In genomic region chr16:92985768-92986167, GRCm38 (mm10) we compare ENCODE assay signal across 14 mouse cellular contexts.
A peak's percentile ranks its signal among the peaks of the same experiment; 100 is the strongest.
DNase-seq lines count a peak whose midpoint lies in the region; ATAC-seq and TF ChIP-seq lines count a peak whose summit lies in the region.
"Had no signal": no experiment of that assay in that cellular context is flagged by ENCODE, and none has a peak within 500 bp of the region (broad histone marks: within the 10 kb centered on the region; RNA-seq: fewer than 3 reads in every experiment).

No protein-coding gene starts in this region.

- no peak overlapping the region for H3K4me3 ChIP-seq in forebrain, embryonic 12.5 days (replicated peaks)
- no peak overlapping the region for H3K4me3 ChIP-seq in forebrain, postnatal 0 days (ENCODE audit: low read depth, low read length)
- H3K4me3 ChIP-seq in layer of hippocampus, adult 2 months: no peak overlapping the region
- no peak overlapping the region for H3K4me3 ChIP-seq in cerebellum, adult 2 months (replicated peaks; ENCODE audit: insufficient read depth, low read depth, low read length)
- H3K4me3 ChIP-seq: hindbrain, embryonic 15.5 days; myocyte had no signal

- TF ChIP-seq CTCF in forebrain, postnatal 0 days (IDR thresholded peaks at IDR 0.05; ENCODE audit: low read depth): no peak
- no peak for TF ChIP-seq CTCF in brain, embryonic 14.5 days (IDR thresholded peaks at IDR 0.05; ENCODE audit: borderline replicate concordance, extremely low read depth, insufficient read depth, insufficient read length)
- TF ChIP-seq CTCF in layer of hippocampus, adult 2 months (conservative IDR thresholded peaks at IDR 0.05): no peak
- no peak for TF ChIP-seq CTCF in cerebellum, adult 2 months (IDR thresholded peaks at IDR 0.05; ENCODE audit: borderline replicate concordance, insufficient read depth, low read depth, low read length)

- H3K4me1 ChIP-seq in forebrain, embryonic 12.5 days: peaks cover 16% of the 10 kb centered on the region
- 0 out of 2 replicates have a peak, but pooled peaks cover 3% of the 10 kb centered on the region for H3K4me1 ChIP-seq in forebrain, postnatal 0 days (ENCODE audit: insufficient read depth)
- H3K4me1 ChIP-seq in cerebellum, adult 2 months (ENCODE audit: control insufficient read depth, insufficient read depth, low read length): no peaks in the 10 kb centered on the region; the same call in 1 of the 2 replicates

- H3K4me2 ChIP-seq in forebrain, embryonic 12.5 days: peak overlapping the region; percentile 2; the same call in 1 of the 2 replicates
- no peak overlapping the region for H3K4me2 ChIP-seq in forebrain, postnatal 0 days (ENCODE audit: low read depth)
- H3K4me2 ChIP-seq: hindbrain, embryonic 15.5 days; lung, embryonic 14.5 days had no signal

- peak; percentile 61; the same call in 1 of the 2 replicates for ATAC-seq in forebrain, embryonic 12.5 days (ENCODE audit: low FRiP score)
- ATAC-seq in forebrain, postnatal 0 days: no peak

- H3K9ac ChIP-seq in forebrain, embryonic 12.5 days: no peak overlapping the region
- no peak overlapping the region for H3K9ac ChIP-seq in forebrain, postnatal 0 days
- H3K9ac ChIP-seq: hindbrain, embryonic 15.5 days; lung, embryonic 14.5 days had no signal

- DNase-seq in forebrain, postnatal 0 days: no peak
- peak; percentile 24 for DNase-seq in 3T3-L1 (ENCODE audit: low read depth, low spot score)
- DNase-seq in brain, embryonic 14.5 days (ENCODE audit: low read depth): peak; percentile 89
- DNase-seq in mesoderm, embryonic 11.5 days (ENCODE audit: low read depth, low spot score): peak; percentile 37
- no peak for DNase-seq in layer of hippocampus, adult 2 months (ENCODE audit: low spot score in 2 of 2)
- no peak for DNase-seq in cerebellum, adult 2 months
- DNase-seq: kidney, adult 18-20 months; kidney, postnatal 14 days; lung, embryonic 14.5 days; right cerebral cortex, postnatal 25 days had no signal

- no peaks in the 10 kb centered on the region for H3K9me3 ChIP-seq in forebrain, embryonic 12.5 days
- no peaks in the 10 kb centered on the region for H3K9me3 ChIP-seq in forebrain, postnatal 0 days (ENCODE audit: low read length)
- H3K9me3 ChIP-seq: G1E; hindbrain, embryonic 15.5 days had no signal

- H3K36me3 ChIP-seq in forebrain, embryonic 12.5 days (replicated peaks): no peaks in the 10 kb centered on the region
- no peaks in the 10 kb centered on the region for H3K36me3 ChIP-seq in forebrain, postnatal 0 days (ENCODE audit: insufficient read depth)
- H3K36me3 ChIP-seq: G1E; hindbrain, embryonic 15.5 days had no signal

- 25% methylated on average over 6 of the region's 6 CpGs for WGBS in forebrain, embryonic 12.5 days
- 15% methylated on average over 6 of the region's 6 CpGs for WGBS in forebrain, postnatal 0 days
- 68% methylated on average over 6 of the region's 6 CpGs for WGBS in cerebellum, adult 2 months

- TF ChIP-seq POLR2A in brain, embryonic 14.5 days (IDR thresholded peaks at IDR 0.05; ENCODE audit: borderline replicate concordance, extremely low read depth, insufficient read depth, insufficient read length, poor library complexity, severe bottlenecking): no peak
- no peak for TF ChIP-seq POLR2A in cerebellum, adult 2 months (IDR thresholded peaks at IDR 0.05; ENCODE audit: borderline replicate concordance, insufficient read depth, low read length)

- no peak overlapping the region for H3K27ac ChIP-seq in forebrain, embryonic 12.5 days
- no peak overlapping the region for H3K27ac ChIP-seq in forebrain, postnatal 0 days (ENCODE audit: low read depth, low read length)
- H3K27ac ChIP-seq in layer of hippocampus, adult 2 months: no peak overlapping the region
- H3K27ac ChIP-seq in cerebellum, adult 2 months (ENCODE audit: insufficient read depth, low read length): no peak overlapping the region
- H3K27ac ChIP-seq: hindbrain, embryonic 15.5 days had no signal

- no peaks in the 10 kb centered on the region for H3K27me3 ChIP-seq in forebrain, embryonic 12.5 days
- H3K27me3 ChIP-seq in forebrain, postnatal 0 days (ENCODE audit: insufficient read depth, low read length): no peaks in the 10 kb centered on the region
- no peaks in the 10 kb centered on the region for H3K27me3 ChIP-seq in cerebellum, adult 2 months (ENCODE audit: control insufficient read depth, insufficient read depth, low read length)
- H3K27me3 ChIP-seq: hindbrain, embryonic 15.5 days had no signal

Comparison
In these comparisons a context has a peak if more than half of its experiments do, and no peak if none do; other contexts are left out.
1. DNase-seq: peak in 3T3-L1 (single experiment), brain, embryonic 14.5 days (single experiment) and mesoderm, embryonic 11.5 days (single experiment); none in forebrain, postnatal 0 days (single experiment), layer of hippocampus, adult 2 months (0 of 2) and cerebellum, adult 2 months (0 of 2).